Mouse (Mus musculus) embryo, embryonic 11 days (tissue): ENCODE measurements around the gene Gm8265.
"Not testable (repeated sequence)": the region's sequence is repeated elsewhere in the genome, so short reads cannot be mapped to it uniquely, and the experiment has no call there.

Experiments
- DNase-seq: peaks from one replicate; pipeline ENCODE4 v3.0.0-alpha.2; 2015

The Gm8265 gene

DNA sequence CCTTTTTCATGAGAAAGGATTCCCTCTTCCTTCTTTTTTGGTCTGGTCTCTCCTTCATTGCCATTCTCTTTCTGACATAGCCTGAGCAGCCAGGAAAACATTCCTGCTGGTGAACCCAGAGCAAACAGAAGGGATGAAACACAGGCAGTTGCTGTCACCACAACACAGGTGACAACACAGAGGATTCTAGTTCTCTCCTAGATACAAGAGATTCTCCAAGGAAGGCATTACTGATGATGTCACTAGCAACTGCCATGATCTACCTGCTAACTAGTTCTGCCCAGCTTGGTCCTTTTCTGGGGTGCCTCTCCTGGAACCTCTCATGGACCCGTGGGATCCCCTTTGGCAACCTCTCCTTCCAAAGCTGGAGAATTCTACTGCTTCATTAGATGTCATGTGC is at the start of gene Gm8265:
Gene Gm8265 (minus strand): TSS at position 101 of the 400 bp plus-strand sequence.
- DNase-seq, result not testable (repeated sequence)
